Mouse (Mus musculus) forebrain, embryonic 12.5 days (tissue): ENCODE results near the gene Zmynd10. TPM values are rescaled to one million over a fixed set of nuclear protein-coding genes. Genes with fewer than 3 reads are reported as not detected.

Source experiments
- ATAC-seq: fragments of 200-750 bp; cut with Nextera tagmentation; 2 replicates; pipeline ENCODE4 v1.8.0; 2017; ENCODE audit warnings: moderate TSS enrichment; ENCODE audit not compliant: low FRiP score
- H3K27ac ChIP-seq: fragments of 300-500 bp; sonication (generic); 2 replicates; pipeline ENCODE4 v1.5.1; 2016; ENCODE audit warnings: mild to moderate bottlenecking
- H3K27me3 ChIP-seq: fragments of 300-500 bp; sonication (generic); 2 replicates; pipeline ENCODE4 v1.6.1; 2016; ENCODE audit warnings: mild to moderate bottlenecking
- H3K36me3 ChIP-seq: fragments of 300-500 bp; sonication (generic); replicated peaks from 2 replicates; pipeline ENCODE4 v1.6.1; 2016; ENCODE audit warnings: mild to moderate bottlenecking
- H3K4me1 ChIP-seq: fragments of 300-500 bp; sonication (generic); 2 replicates; pipeline ENCODE4 v1.6.1; 2016
- H3K4me2 ChIP-seq: fragments of 300-500 bp; sonication (generic); 2 replicates; pipeline ENCODE4 v1.6.1; 2016; ENCODE audit warnings: mild to moderate bottlenecking, moderate library complexity
- H3K4me3 ChIP-seq: fragments of 300-500 bp; sonication (generic); replicated peaks from 2 replicates; pipeline ENCODE4 v1.5.1; 2016; ENCODE audit warnings: mild to moderate bottlenecking
- H3K9ac ChIP-seq: fragments of 300-500 bp; sonication (generic); 2 replicates; pipeline ENCODE4 v1.6.1; 2016; ENCODE audit warnings: mild to moderate bottlenecking
- H3K9me3 ChIP-seq: fragments of 300-500 bp; sonication (generic); 2 replicates; pipeline ENCODE4 v1.6.1; 2016
- WGBS: fragments of 180-500 bp; shearing (Covaris S2); methylation state at CpG from one replicate; pipeline ENCODE4 v1.1.7; 2016; 5-methylcytosine and 5-hydroxymethylcytosine counted together
- polyA plus RNA-seq: library from polyadenylated mRNA; unstranded; fragments of >200 nt; fragmentation: Nextera tagmentation; extraction: Ambion mirVana; gene quantifications from 2 replicates; pipeline ENCODE4 v1.2.1, GENCODE M21; 2016

Gene Zmynd10
- 1.0 and 2.2 TPM in 2 replicates for polyA plus RNA-seq

GRCm38 (mm10) chr9:107547026-107547425 is at the start of gene Zmynd10:
Gene Zmynd10, plus strand, starts transcription at chr9:107547298.
- Histone ChIP-seq H3K4me3 (peak within 1 kb of the TSS; percentile 23), H3K27ac (peak within 1 kb of the TSS; percentile 71), H3K9me3 (no peaks in the 10 kb centered on the region), H3K36me3 (peaks cover 15% of the 10 kb centered on the region), H3K27me3 (peaks cover 44% of the 10 kb centered on the region), H3K4me2 (peak within 1 kb of the TSS; percentile 51), H3K4me1 (peaks cover 37% of the 10 kb centered on the region), H3K9ac (peak within 1 kb of the TSS; percentile 40; the same call in 1 of the 2 replicates)
- WGBS: 5% methylated on average over 20 of the region's 20 CpGs
- ATAC-seq: peak; percentile 72

- Histone ChIP-seq H3K9me3 (no peaks in the 10 kb centered on the region), H3K36me3 (peaks cover 3% of the 10 kb centered on the region; the same call in 1 of the 2 replicates), H3K27me3 (0 out of 2 replicates have a peak, but pooled peaks cover 6% of the 10 kb centered on the region), H3K4me3 (no peak overlapping the region), H3K4me2 (no peak overlapping the region), H3K27ac (no peak overlapping the region), H3K4me1 (peaks cover 22% of the 10 kb centered on the region), H3K9ac (no peak overlapping the region)
- ATAC-seq: no peak
- 93% methylated on average over 3 of the region's 3 CpGs for WGBS
Measured at GRCm38 (mm10) chr9:107500708-107501286, 46.3 kb upstream of the Zmynd10 start.

GRCm38 (mm10) chr9:107502131-107502846 is 44.8 kb upstream of the Zmynd10 start:
- WGBS: 88% methylated on average over 12 of the region's 12 CpGs
- Histone ChIP-seq H3K36me3 (peaks cover 3% of the 10 kb centered on the region; the same call in 1 of the 2 replicates), H3K4me1 (peaks cover 31% of the 10 kb centered on the region), H3K27me3 (0 out of 2 replicates have a peak, but pooled peaks cover 6% of the 10 kb centered on the region), H3K4me3 (no peak overlapping the region), H3K4me2 (no peak overlapping the region), H3K9ac (no peak overlapping the region), H3K9me3 (no peaks in the 10 kb centered on the region), H3K27ac (0 out of 2 replicates have a peak overlapping the region, but pooled peaks have one; percentile 0)
- ATAC-seq: no peak

- Histone ChIP-seq H3K27me3 (0 out of 2 replicates have a peak, but pooled peaks cover 3% of the 10 kb centered on the region), H3K9ac (no peak overlapping the region), H3K27ac (peak overlapping the region; percentile 71), H3K9me3 (no peaks in the 10 kb centered on the region), H3K4me1 (peaks cover 56% of the 10 kb centered on the region), H3K4me3 (no peak overlapping the region), H3K36me3 (no peaks in the 10 kb centered on the region), H3K4me2 (no peak overlapping the region)
- ATAC-seq: no peak
- WGBS: 64% methylated on average over 19 of the region's 19 CpGs
Measured at GRCm38 (mm10) chr9:107504662-107505537, 42.2 kb upstream of the Zmynd10 start.

GRCm38 (mm10) chr9:107508266-107508665 is 38.8 kb upstream of the Zmynd10 start:
- Histone ChIP-seq H3K4me1 (peaks cover 85% of the 10 kb centered on the region), H3K36me3 (no peaks in the 10 kb centered on the region), H3K4me3 (no peak overlapping the region), H3K27ac (peak overlapping the region; percentile 58), H3K27me3 (0 out of 2 replicates have a peak, but pooled peaks cover 3% of the 10 kb centered on the region), H3K9ac (no peak overlapping the region), H3K4me2 (no peak overlapping the region), H3K9me3 (no peaks in the 10 kb centered on the region)
- 47% methylated on average over 10 of the region's 10 CpGs for WGBS
- peak; percentile 24 for ATAC-seq

GRCm38 (mm10) chr9:107510384-107511100 is 36.6 kb upstream of the Zmynd10 start:
- Histone ChIP-seq H3K4me1 (peaks cover 70% of the 10 kb centered on the region), H3K27me3 (0 out of 2 replicates have a peak, but pooled peaks cover 3% of the 10 kb centered on the region), H3K9ac (no peak overlapping the region), H3K27ac (peak overlapping the region; percentile 71), H3K9me3 (no peaks in the 10 kb centered on the region), H3K4me3 (no peak overlapping the region), H3K36me3 (no peaks in the 10 kb centered on the region), H3K4me2 (no peak overlapping the region)
- WGBS: 91% methylated on average over 14 of the region's 14 CpGs
- no peak for ATAC-seq

- no peak for ATAC-seq
- no peak overlapping the region for H3K9ac ChIP-seq
- no peaks in the 10 kb centered on the region for H3K9me3 ChIP-seq
- WGBS: 40% methylated on average over 8 of the region's 8 CpGs
- H3K27me3 ChIP-seq: 0 out of 2 replicates have a peak, but pooled peaks cover 3% of the 10 kb centered on the region
- peaks cover 66% of the 10 kb centered on the region for H3K4me1 ChIP-seq
- no peak overlapping the region for H3K4me3 ChIP-seq
- peak overlapping the region; percentile 71 for H3K27ac ChIP-seq
- H3K36me3 ChIP-seq: no peaks in the 10 kb centered on the region
- no peak overlapping the region for H3K4me2 ChIP-seq
Measured at GRCm38 (mm10) chr9:107511436-107511835, 35.7 kb upstream of the Zmynd10 start.

GRCm38 (mm10) chr9:107512326-107512725 is 34.8 kb upstream of the Zmynd10 start:
- peak overlapping the region; percentile 71; the same call in 1 of the 2 replicates for H3K27ac ChIP-seq
- 0 out of 2 replicates have a peak, but pooled peaks have one; percentile 1 for ATAC-seq
- H3K4me3 ChIP-seq: no peak overlapping the region
- 51% methylated on average over 15 of the region's 16 CpGs for WGBS
- peaks cover 58% of the 10 kb centered on the region for H3K4me1 ChIP-seq
- 0 out of 2 replicates have a peak, but pooled peaks cover 3% of the 10 kb centered on the region for H3K27me3 ChIP-seq
- H3K9me3 ChIP-seq: no peaks in the 10 kb centered on the region
- no peak overlapping the region for H3K4me2 ChIP-seq
- no peaks in the 10 kb centered on the region for H3K36me3 ChIP-seq
- no peak overlapping the region for H3K9ac ChIP-seq

GRCm38 (mm10) chr9:107514303-107514955 is 32.7 kb upstream of the Zmynd10 start:
- 25% methylated on average over 14 of the region's 14 CpGs for WGBS
- ATAC-seq: peak; percentile 37
- peaks cover 38% of the 10 kb centered on the region for H3K4me1 ChIP-seq

GRCm38 (mm10) chr9:107520331-107520730 is 26.8 kb upstream of the Zmynd10 start:
- H3K36me3 ChIP-seq: no peaks in the 10 kb centered on the region
- H3K4me3 ChIP-seq: no peak overlapping the region
- peaks cover 17% of the 10 kb centered on the region for H3K27me3 ChIP-seq
- ATAC-seq: no peak
- no peak overlapping the region for H3K4me2 ChIP-seq
- 54% methylated on average over 6 of the region's 6 CpGs for WGBS
- no peak overlapping the region; the same call in 1 of the 2 replicates for H3K9ac ChIP-seq
- H3K9me3 ChIP-seq: no peaks in the 10 kb centered on the region
- H3K4me1 ChIP-seq: peaks cover 27% of the 10 kb centered on the region
- H3K27ac ChIP-seq: no peak overlapping the region

More at GRCm38 (mm10) chr9:107514303-107514955, 32.7 kb upstream of the Zmynd10 start:
- Histone ChIP-seq H3K9ac (no peak overlapping the region), H3K4me2 (no peak overlapping the region), H3K27me3 (no peaks in the 10 kb centered on the region), H3K27ac (no peak overlapping the region), H3K36me3 (no peaks in the 10 kb centered on the region), H3K9me3 (no peaks in the 10 kb centered on the region), H3K4me3 (no peak overlapping the region)

GRCm38 (mm10) chr9:107521190-107521589 is 25.9 kb upstream of the Zmynd10 start:
- H3K9me3 ChIP-seq: no peaks in the 10 kb centered on the region
- H3K4me3 ChIP-seq: no peak overlapping the region
- peaks cover 29% of the 10 kb centered on the region for H3K4me1 ChIP-seq
- no peak overlapping the region for H3K4me2 ChIP-seq
- no peak overlapping the region for H3K27ac ChIP-seq
- H3K27me3 ChIP-seq: peaks cover 26% of the 10 kb centered on the region
- H3K36me3 ChIP-seq: no peaks in the 10 kb centered on the region
- no peak overlapping the region for H3K9ac ChIP-seq
- ATAC-seq: no peak
- 68% methylated on average over 5 of the region's 5 CpGs for WGBS
